Mouse (Mus musculus) testis, adult 2 months (tissue): ENCODE measurements at regions not wholly inside any gene's neighbourhood (a gene's known extent, or its start where the extent isn't known, plus 50 kb on each side); places are given as distances from the start of the nearest gene placed in this dataset.

Source experiments
- H3K27ac ChIP-seq: fragments of 200-500 bp; 2 replicates; pipeline ENCODE4 v1.5.1; 2012; ENCODE audit warnings: low read depth, low read length; ENCODE audit not compliant: control insufficient read depth, insufficient read depth
- H3K27me3 ChIP-seq: fragments of 200-500 bp; 2 replicates; pipeline ENCODE4 v1.6.1; 2012; ENCODE audit warnings: mild to moderate bottlenecking, low read length, moderate library complexity; ENCODE audit not compliant: control insufficient read depth, insufficient read depth
- H3K36me3 ChIP-seq: fragments of 200-500 bp; 2 replicates; pipeline ENCODE4 v1.6.1; 2012; ENCODE audit warnings: mild to moderate bottlenecking, low read length; ENCODE audit not compliant: control insufficient read depth, insufficient read depth
- H3K4me1 ChIP-seq: fragments of 200-500 bp; 2 replicates; pipeline ENCODE4 v1.6.1; 2012; ENCODE audit warnings: low read length; ENCODE audit not compliant: control insufficient read depth, insufficient read depth
- H3K4me3 ChIP-seq: fragments of 200-500 bp; 2 replicates; pipeline ENCODE4 v1.5.1; 2012; ENCODE audit warnings: low read depth, mild to moderate bottlenecking, low read length, moderate library complexity, mixed read lengths; ENCODE audit not compliant: control insufficient read depth
- CTCF ChIP-seq: fragments of 200-500 bp; IDR thresholded peaks from 2 replicates; pipeline ENCODE4 v1.5.1; 2012; ENCODE audit warnings: low read depth, mild to moderate bottlenecking, inconsistent platforms, low read length, moderate library complexity; ENCODE audit not compliant: control insufficient read depth, insufficient read depth, insufficient replicate concordance
- POLR2A ChIP-seq: fragments of 200-500 bp; IDR thresholded peaks from 2 replicates; pipeline ENCODE4 v1.6.1; 2012; ENCODE audit warnings: low read depth, mild to moderate bottlenecking, inconsistent platforms, low read length, moderate library complexity; ENCODE audit not compliant: control insufficient read depth

DNA sequence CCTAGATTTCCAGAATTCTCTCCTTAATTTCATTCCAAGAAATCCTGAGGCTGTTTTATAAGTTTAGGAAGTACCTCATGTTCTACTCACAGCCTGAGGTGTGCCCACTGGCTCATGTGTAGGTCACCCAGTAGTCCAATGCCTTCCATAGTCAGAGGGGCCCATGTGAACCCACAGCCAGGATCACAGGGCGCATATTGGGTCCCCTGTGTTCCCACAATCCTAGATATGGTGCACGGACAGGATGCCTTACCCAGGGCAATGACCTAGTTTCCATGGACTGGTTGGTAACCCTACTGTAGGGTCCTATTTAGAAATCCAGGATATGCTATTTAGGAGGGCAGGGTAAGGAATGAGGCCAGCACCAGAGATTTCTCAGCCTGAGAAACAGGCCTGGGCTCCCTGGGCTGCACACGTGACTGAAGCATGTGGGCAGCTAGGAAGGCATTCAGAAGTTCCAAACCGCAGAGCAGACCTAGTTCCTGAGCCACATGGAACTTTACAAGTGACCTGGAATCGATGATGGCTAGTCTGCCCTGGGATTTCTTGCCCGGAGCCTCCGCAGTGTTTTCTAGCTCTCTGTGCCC, 90.5 kb downstream of the Rpl14 start:
- Histone ChIP-seq H3K27me3 (no peaks in the 10 kb centered on the region), H3K4me3 (no peak overlapping the region), H3K36me3 (no peaks in the 10 kb centered on the region), H3K4me1 (no peaks in the 10 kb centered on the region; the same call in none of the 2 replicates), H3K27ac (no peak overlapping the region)
- no peak for TF ChIP-seq POLR2A
- no peak for TF ChIP-seq CTCF

DNA sequence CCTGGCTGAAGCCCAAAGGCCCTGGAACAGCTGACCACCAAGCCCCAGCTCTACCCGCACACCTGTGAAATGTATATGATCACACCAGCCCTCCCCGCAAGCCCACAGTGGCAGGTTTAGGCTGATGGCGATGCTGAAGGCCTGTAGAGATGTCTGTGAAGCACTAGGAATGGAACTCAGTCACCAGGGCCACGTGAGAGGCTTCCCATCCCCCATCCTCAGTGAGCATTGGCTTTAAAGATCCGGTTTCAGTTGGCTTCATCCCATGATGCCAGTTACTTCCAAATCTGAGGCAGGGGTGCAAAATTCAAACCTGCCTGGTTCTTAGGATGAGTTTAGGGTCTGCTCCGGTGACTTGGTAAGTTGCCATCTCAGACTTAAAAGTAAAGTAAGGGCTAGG, 91.9 kb downstream of the Rpl14 start:
- H3K27ac ChIP-seq: no peak overlapping the region
- H3K27me3 ChIP-seq: no peaks in the 10 kb centered on the region
- no peaks in the 10 kb centered on the region for H3K36me3 ChIP-seq
- TF ChIP-seq POLR2A (no peak), CTCF (no peak)
- no peak overlapping the region for H3K4me3 ChIP-seq
- H3K4me1 ChIP-seq: no peaks in the 10 kb centered on the region; the same call in none of the 2 replicates

DNA sequence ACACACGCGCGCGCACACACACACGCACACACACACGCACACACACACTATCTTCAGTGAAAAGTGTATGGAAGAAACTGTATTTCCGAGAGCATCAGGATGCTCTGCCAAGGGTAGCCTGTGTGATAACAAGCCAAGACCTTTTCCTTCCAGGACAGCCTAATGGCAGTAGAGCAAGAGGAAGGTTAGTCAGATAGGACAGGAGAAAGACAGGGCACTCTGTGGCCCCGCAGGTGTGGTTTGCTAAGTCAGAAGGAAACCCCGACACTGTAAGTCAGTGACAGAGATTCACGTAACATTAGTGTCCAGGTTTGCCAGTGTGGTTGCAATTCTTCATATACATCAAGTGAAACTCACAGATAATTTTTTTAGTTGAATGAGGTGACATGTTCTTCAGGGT, 92.8 kb downstream of the Rpl14 start:
- no peaks in the 10 kb centered on the region for H3K27me3 ChIP-seq
- TF ChIP-seq CTCF: no peak
- no peak for TF ChIP-seq POLR2A
- H3K27ac ChIP-seq: no peak overlapping the region
- H3K36me3 ChIP-seq: no peaks in the 10 kb centered on the region
- no peak overlapping the region for H3K4me3 ChIP-seq
- H3K4me1 ChIP-seq: no peaks in the 10 kb centered on the region; the same call in none of the 2 replicates

GRCm38 (mm10) chr9:120672452-120672851, 101.2 kb downstream of the Rpl14 start:
- H3K36me3 ChIP-seq: no peaks in the 10 kb centered on the region
- H3K4me1 ChIP-seq: no peaks in the 10 kb centered on the region
- H3K27ac ChIP-seq: no peak overlapping the region
- no peak overlapping the region for H3K4me3 ChIP-seq
- H3K27me3 ChIP-seq: no peaks in the 10 kb centered on the region
- TF ChIP-seq POLR2A (no peak), CTCF (no peak)

DNA sequence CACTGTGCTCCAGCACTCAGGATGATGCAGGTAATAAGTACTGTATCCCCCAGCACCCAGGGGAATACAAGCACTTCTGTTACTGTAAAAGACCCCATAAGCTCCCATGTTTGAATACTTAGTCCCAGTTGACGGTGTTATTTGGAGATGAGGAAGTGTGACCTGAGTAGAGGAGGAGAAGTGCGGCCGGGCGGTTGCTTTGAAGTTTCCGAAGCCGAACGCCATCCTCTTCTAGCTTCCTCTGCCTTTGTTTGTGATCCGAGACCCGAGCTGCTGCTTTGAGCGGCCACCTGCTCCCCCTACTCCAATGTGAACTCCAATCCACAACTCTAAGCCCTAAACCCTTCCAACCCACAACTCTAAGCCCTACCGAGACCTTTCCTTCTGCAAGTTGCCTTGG, 103.6 kb downstream of the Rpl14 start:
- no peak for TF ChIP-seq CTCF
- no peak for TF ChIP-seq POLR2A
- H3K36me3 ChIP-seq: no peaks in the 10 kb centered on the region
- no peaks in the 10 kb centered on the region for H3K4me1 ChIP-seq
- no peaks in the 10 kb centered on the region for H3K27me3 ChIP-seq
- no peak overlapping the region for H3K4me3 ChIP-seq
- no peak overlapping the region for H3K27ac ChIP-seq

- Histone ChIP-seq H3K4me1 (no peaks in the 10 kb centered on the region), H3K36me3 (no peaks in the 10 kb centered on the region), H3K4me3 (no peak overlapping the region), H3K27ac (no peak overlapping the region), H3K27me3 (no peaks in the 10 kb centered on the region)
- TF ChIP-seq POLR2A (no peak), CTCF (no peak)
Observed at GRCm38 (mm10) chr9:120675371-120676150, 104.3 kb downstream of the Rpl14 start.

DNA sequence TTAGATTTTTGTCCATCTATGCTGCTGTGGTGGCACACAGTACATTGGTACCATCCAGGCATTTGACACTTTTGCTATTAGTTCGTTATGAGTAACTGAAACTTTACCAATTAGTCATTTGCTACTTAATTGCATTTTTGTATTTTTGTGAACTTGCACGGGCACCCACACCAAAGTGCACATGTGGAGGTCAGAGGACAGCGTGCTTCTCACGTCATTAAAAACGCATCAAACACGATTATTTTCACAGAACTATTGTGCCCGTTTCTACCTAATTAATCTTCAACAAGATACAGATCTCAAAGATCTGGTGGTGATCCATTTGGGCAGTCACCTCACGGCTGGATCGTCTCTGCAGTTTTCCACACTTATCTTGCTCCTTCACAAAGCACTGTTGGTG, 105.1 kb downstream of the Rpl14 start:
- Histone ChIP-seq H3K27ac (no peak overlapping the region), H3K27me3 (no peaks in the 10 kb centered on the region), H3K36me3 (no peaks in the 10 kb centered on the region), H3K4me1 (no peaks in the 10 kb centered on the region), H3K4me3 (no peak overlapping the region)
- no peak for TF ChIP-seq POLR2A
- TF ChIP-seq CTCF: no peak
